Mouse (Mus musculus): Measurements from ENCODE around the gene Vmn1r213. TPM values are rescaled to one million over a fixed set of nuclear protein-coding genes. Genes with fewer than 3 reads are reported as not detected.

Vmn1r213 gene
- polyA plus RNA-seq, 1 experiment, result not detected

- Histone ChIP-seq H3K4me3 (ENCODE audit: low read depth, low read length) (no peak overlapping the region), H3K4me1 (ENCODE audit: control insufficient read depth, insufficient read depth, insufficient read length, low read length) (no peaks in the 10 kb centered on the region), H3K36me3 (ENCODE audit: control insufficient read depth, insufficient read depth, low read length) (no peaks in the 10 kb centered on the region), H3K27me3 (ENCODE audit: control insufficient read depth, insufficient read depth, low read length) (no peaks in the 10 kb centered on the region), H3K27ac (ENCODE audit: insufficient read depth, low read depth, low read length) (no peak overlapping the region)
- TF ChIP-seq POLR2A (IDR thresholded peaks at IDR 0.05; ENCODE audit: low read depth, low read length), result no peak
- no peak for TF ChIP-seq CTCF (IDR thresholded peaks at IDR 0.05; ENCODE audit: extremely low read depth, insufficient read length, insufficient replicate concordance, low read depth, low read length)
- 28% methylated on average over 1 of the region's 1 CpGs for WGBS
Observed at GRCm38 (mm10) chr13:23057778-23058177, 50.3 kb downstream of the Vmn1r213 start.

Other genes starting within 250 kb of the Vmn1r213 start
- not detected in 2 replicates for gene Vmn1r208, start 230.3 kb upstream of the Vmn1r213 start, polyA plus RNA-seq (2012; rRNA removed)
- gene Vmn1r209, start 198.0 kb upstream of the Vmn1r213 start, polyA plus RNA-seq (2012; rRNA removed), result not detected in 2 replicates
- not detected in 2 replicates for gene Vmn1r210, start 176.3 kb upstream of the Vmn1r213 start, polyA plus RNA-seq (2012; rRNA removed)
- gene Vmn1r211, start 150.1 kb upstream of the Vmn1r213 start, polyA plus RNA-seq (2012; rRNA removed), result not detected in 2 replicates
- not detected in 2 replicates for gene Vmn1r212, start 123.5 kb upstream of the Vmn1r213 start, polyA plus RNA-seq (2012; rRNA removed)
- not detected in 2 replicates for gene Vmn1r214, start 22.8 kb downstream of the Vmn1r213 start, polyA plus RNA-seq (2012; rRNA removed)
- not detected in 2 replicates for gene Vmn1r215, start 60.4 kb downstream of the Vmn1r213 start, polyA plus RNA-seq (2012; rRNA removed)
- not detected in 2 replicates for gene Vmn1r217, start 110.6 kb downstream of the Vmn1r213 start, polyA plus RNA-seq (2012; rRNA removed)
- not detected in 2 replicates for gene Vmn1r218, start 125.5 kb downstream of the Vmn1r213 start, polyA plus RNA-seq (2012; rRNA removed)
- gene Vmn1r219, start 151.7 kb downstream of the Vmn1r213 start, polyA plus RNA-seq (2012; rRNA removed), result not detected in 2 replicates
- not detected in 2 replicates for gene Vmn1r220, start 180.3 kb downstream of the Vmn1r213 start, polyA plus RNA-seq (2012; rRNA removed)
- not detected in 2 replicates for gene Vmn1r221, start 206.5 kb downstream of the Vmn1r213 start, polyA plus RNA-seq (2012; rRNA removed)
- gene Vmn1r222, start 228.3 kb downstream of the Vmn1r213 start, polyA plus RNA-seq (2012; rRNA removed), result not detected in 2 replicates
- not detected in 2 replicates for gene Vmn1r223, start 239.5 kb downstream of the Vmn1r213 start, polyA plus RNA-seq (2012; rRNA removed)

Data from small intestine, adult 2 months (tissue).